In genomic region chr7:13054287-13055010, GRCm38 (mm10) we compare ENCODE assay signal across 7 mouse cellular contexts. TPM values are rescaled to one million over a fixed set of nuclear protein-coding genes. Genes with fewer than 3 reads are reported as not detected.
DNase-seq lines count a peak whose midpoint lies in the region; ATAC-seq and TF ChIP-seq lines count a peak whose summit lies in the region.

Gene Mzf1, minus strand, starts transcription at chr7:13054764.

- H3K36me3 ChIP-seq in embryonic facial prominence, embryonic 12.5 days = no peaks in the 10 kb centered on the region
- H3K36me3 ChIP-seq in kidney, adult 2 months (ENCODE audit: control insufficient read depth, insufficient read depth, low read length) = no peaks in the 10 kb centered on the region
- H3K36me3 ChIP-seq in limb, embryonic 12.5 days = no peaks in the 10 kb centered on the region
- no peaks in the 10 kb centered on the region for H3K36me3 ChIP-seq in midbrain, embryonic 15.5 days (replicated peaks)
- no peaks in the 10 kb centered on the region for H3K36me3 ChIP-seq in spleen, adult 2 months (ENCODE audit: control insufficient read depth, insufficient read depth, low read length)

- peak; percentile 87 for DNase-seq in adrenal gland, postnatal 25 days
- peak; percentile 95 to 97 for DNase-seq in heart, adult 18-20 months
- DNase-seq in kidney, adult 2 months = peak; percentile 98
- DNase-seq in spleen, adult 2 months (ENCODE audit: low read depth in 1 of 2, low spot score in 2 of 2) = peak; percentile 90 to 94

- H3K4me1 ChIP-seq in embryonic facial prominence, embryonic 12.5 days = 0 out of 2 replicates have a peak, but pooled peaks cover 5% of the 10 kb centered on the region
- H3K4me1 ChIP-seq in kidney, adult 2 months (ENCODE audit: control insufficient read depth, insufficient read depth, low read length) = no peaks in the 10 kb centered on the region; the same call in 1 of the 2 replicates
- no peaks in the 10 kb centered on the region for H3K4me1 ChIP-seq in limb, embryonic 12.5 days (replicated peaks)
- peaks cover 7% of the 10 kb centered on the region for H3K4me1 ChIP-seq in midbrain, embryonic 15.5 days
- H3K4me1 ChIP-seq in spleen, adult 2 months (ENCODE audit: control insufficient read depth, insufficient read depth, insufficient read length) = no peaks in the 10 kb centered on the region

- ATAC-seq in embryonic facial prominence, embryonic 12.5 days (ENCODE audit: insufficient number of reproducible peaks, insufficient read depth, low FRiP score, low TSS enrichment) = peak; percentile 94
- peak; percentile 96 for ATAC-seq in limb, embryonic 12.5 days (ENCODE audit: insufficient number of reproducible peaks, insufficient read depth, low FRiP score, low TSS enrichment, low read depth)
- ATAC-seq in midbrain, embryonic 15.5 days (replicated peaks) = peak; percentile 97

- no peak for TF ChIP-seq CTCF in kidney, adult 2 months (conservative IDR thresholded peaks at IDR 0.05; ENCODE audit: insufficient read depth, insufficient read length, low read depth, low read length)
- TF ChIP-seq CTCF in spleen, adult 2 months (IDR thresholded peaks at IDR 0.05; ENCODE audit: extremely low read depth, insufficient read depth, insufficient read length, insufficient replicate concordance) = no peak

- H3K27ac ChIP-seq in embryonic facial prominence, embryonic 12.5 days = peak within 1 kb of the TSS; percentile 84
- peak within 1 kb of the TSS; percentile 89 for H3K27ac ChIP-seq in kidney, adult 2 months (ENCODE audit: insufficient read depth, low read depth, low read length)
- H3K27ac ChIP-seq in limb, embryonic 12.5 days = peak within 1 kb of the TSS; percentile 80
- H3K27ac ChIP-seq in midbrain, embryonic 15.5 days = peak within 1 kb of the TSS; percentile 97
- peak within 1 kb of the TSS; percentile 78 for H3K27ac ChIP-seq in spleen, adult 2 months (ENCODE audit: insufficient read depth, low read length)

- H3K9me3 ChIP-seq in embryonic facial prominence, embryonic 12.5 days = no peaks in the 10 kb centered on the region
- no peaks in the 10 kb centered on the region for H3K9me3 ChIP-seq in limb, embryonic 12.5 days
- no peaks in the 10 kb centered on the region for H3K9me3 ChIP-seq in midbrain, embryonic 15.5 days

- peak within 1 kb of the TSS; percentile 61 for H3K4me3 ChIP-seq in embryonic facial prominence, embryonic 12.5 days
- H3K4me3 ChIP-seq in kidney, adult 2 months (ENCODE audit: insufficient read depth, low read depth, low read length) = peak within 1 kb of the TSS; percentile 89
- H3K4me3 ChIP-seq in limb, embryonic 12.5 days (replicated peaks) = peak within 1 kb of the TSS; percentile 57
- H3K4me3 ChIP-seq in midbrain, embryonic 15.5 days = peak within 1 kb of the TSS; percentile 73
- peak within 1 kb of the TSS; percentile 81 for H3K4me3 ChIP-seq in spleen, adult 2 months (ENCODE audit: extremely low read depth, insufficient read depth, insufficient read length)

- H3K9ac ChIP-seq in embryonic facial prominence, embryonic 12.5 days = peak within 1 kb of the TSS; percentile 55
- H3K9ac ChIP-seq in limb, embryonic 12.5 days (replicated peaks) = peak within 1 kb of the TSS; percentile 68
- H3K9ac ChIP-seq in midbrain, embryonic 15.5 days = peak within 1 kb of the TSS; percentile 62

- WGBS in embryonic facial prominence, embryonic 12.5 days = under 1% methylated on average over 41 of the region's 41 CpGs
- WGBS in kidney, adult 2 months = under 1% methylated on average over 41 of the region's 41 CpGs
- WGBS in limb, embryonic 12.5 days = under 1% methylated on average over 41 of the region's 41 CpGs
- WGBS in midbrain, embryonic 15.5 days = under 1% methylated on average over 41 of the region's 41 CpGs
- under 1% methylated on average over 41 of the region's 41 CpGs for WGBS in spleen, adult 2 months

- no peaks in the 10 kb centered on the region for H3K27me3 ChIP-seq in embryonic facial prominence, embryonic 12.5 days
- no peaks in the 10 kb centered on the region for H3K27me3 ChIP-seq in kidney, adult 2 months (replicated peaks; ENCODE audit: control insufficient read depth, insufficient read depth, low read length)
- no peaks in the 10 kb centered on the region for H3K27me3 ChIP-seq in limb, embryonic 12.5 days
- no peaks in the 10 kb centered on the region for H3K27me3 ChIP-seq in midbrain, embryonic 15.5 days (replicated peaks)
- H3K27me3 ChIP-seq in spleen, adult 2 months (ENCODE audit: control insufficient read depth, insufficient read depth, low read length) = no peaks in the 10 kb centered on the region

- peak; percentile 85 for TF ChIP-seq POLR2A in kidney, adult 2 months (IDR thresholded peaks at IDR 0.05; ENCODE audit: low read depth, low read length)
- TF ChIP-seq POLR2A in spleen, adult 2 months (IDR thresholded peaks at IDR 0.05; ENCODE audit: low read depth, low read length) = peak; percentile 72

- H3K4me2 ChIP-seq in embryonic facial prominence, embryonic 12.5 days (replicated peaks) = peak within 1 kb of the TSS; percentile 61
- peak within 1 kb of the TSS; percentile 61 for H3K4me2 ChIP-seq in limb, embryonic 12.5 days
- peak within 1 kb of the TSS; percentile 48 for H3K4me2 ChIP-seq in midbrain, embryonic 15.5 days

RNA-seq across cellular contexts. Expression of gene Mzf1, which starts in this region (rescaled TPM):
- total RNA-seq in adrenal gland, postnatal 25 days (2021) = 3.8 and 4.1 TPM in 2 replicates
- polyA plus RNA-seq in embryonic facial prominence, embryonic 12.5 days (2016; fragmentation: Nextera tagmentation; extraction: Ambion mirVana) = 3.8 TPM in 2 replicates
- under 1 TPM; 0.07 to 0.21 TPM for total RNA-seq in heart, adult 18-20 months (2021)
- polyA plus RNA-seq in kidney, adult 2 months (2012; rRNA removed) = 1.3 and 1.8 TPM in 2 replicates
- 3.8 and 3.9 TPM in 2 replicates for polyA plus RNA-seq in limb, embryonic 12.5 days (2016; fragmentation: Nextera tagmentation; extraction: Ambion mirVana)
- polyA plus RNA-seq in midbrain, embryonic 15.5 days (2015; fragmentation: Nextera tagmentation; extraction: Ambion mirVana) = 10.7 and 11.4 TPM in 2 replicates
- polyA plus RNA-seq in spleen, adult 2 months (2012; rRNA removed) = 0.76 and 1.1 TPM in 2 replicates

Comparison
In these comparisons a context has a peak if more than half of its experiments do, and no peak if none do; other contexts are left out.
1. Peak in every context shown above with its lines: DNase-seq, ATAC-seq, H3K4me3 ChIP-seq and H3K27ac ChIP-seq.
2. Peak in DNase-seq in heart, adult 18-20 months; RNA of the gene not detected or under 1 TPM.